Mouse (Mus musculus) CH12.LX (cell line): ENCODE measurements around the gene Fbrs.

ENCODE experiments used
- CTCF ChIP-seq, 2 experiments: IDR thresholded peaks in 1 of 2; conservative IDR thresholded peaks in 1 of 2; 2 replicates each; pipeline ENCODE4 v1.5.1; 2011 to 2012; ENCODE audit warnings: low read depth in 2 of 2, low read length in 2 of 2, improper control_type of control experiment in 1 of 2, inconsistent platforms in 1 of 2, mild to moderate bottlenecking in 1 of 2, moderate library complexity in 1 of 2
- IRF4 ChIP-seq: IDR thresholded peaks from 2 replicates; pipeline ENCODE4 v1.6.1; 2014; ENCODE audit warnings: low read depth, mild to moderate bottlenecking, inconsistent platforms, low read length, improper control_type of control experiment
- MAFK ChIP-seq: IDR thresholded peaks from 2 replicates; pipeline ENCODE4 v1.6.1; 2011; ENCODE audit warnings: low read length, improper control_type of control experiment; ENCODE audit not compliant: insufficient replicate concordance
- MAX ChIP-seq: IDR thresholded peaks from 2 replicates; pipeline ENCODE4 v1.6.1; 2011; ENCODE audit warnings: low read length, improper control_type of control experiment
- MYC ChIP-seq: IDR thresholded peaks from 2 replicates; pipeline ENCODE4 v1.6.1; 2011; ENCODE audit warnings: low read depth, mild to moderate bottlenecking, improper control_type of control experiment, low read length
- POLR2A ChIP-seq: IDR thresholded peaks from 2 replicates; pipeline ENCODE4 v1.6.1; 2011; ENCODE audit warnings: low read depth, mild to moderate bottlenecking, improper control_type of control experiment, low read length
- RCOR1 ChIP-seq: conservative IDR thresholded peaks from 2 replicates; pipeline ENCODE4 v1.6.1; 2012; ENCODE audit warnings: low read depth, mild to moderate bottlenecking, inconsistent platforms, low read length, improper control_type of control experiment
- SIN3A ChIP-seq: IDR thresholded peaks from 2 replicates; pipeline ENCODE4 v1.6.1; 2012; ENCODE audit warnings: low read length, improper control_type of control experiment, inconsistent platforms
- TCF12 ChIP-seq: IDR thresholded peaks from 2 replicates; pipeline ENCODE4 v1.6.1; 2014; ENCODE audit warnings: low read depth, mild to moderate bottlenecking, inconsistent platforms, low read length, improper control_type of control experiment

- TF ChIP-seq MAFK (no peak), CTCF (conservative IDR thresholded peaks at IDR 0.05 in 1 of 2, IDR thresholded peaks at IDR 0.05 in 1 of 2; ENCODE audit: low read depth in 2 of 2, low read length in 2 of 2) (no peak), MAX (no peak), POLR2A (no peak), TCF12 (no peak), SIN3A (no peak), IRF4 (no peak), RCOR1 (no peak), MYC (no peak)
These were observed 13.8 kb upstream of the Fbrs start for GRCm38 (mm10) chr7:127465191-127465590.
